Mouse (Mus musculus): ENCODE measurements around the gene Samsn1. TPM values are rescaled to one million over a fixed set of nuclear protein-coding genes. Genes with fewer than 3 reads are reported as not detected.

Samsn1 gene
- total RNA-seq, 2 experiments from 2014 or later, result 1.5 to 1.7 TPM

DNA sequence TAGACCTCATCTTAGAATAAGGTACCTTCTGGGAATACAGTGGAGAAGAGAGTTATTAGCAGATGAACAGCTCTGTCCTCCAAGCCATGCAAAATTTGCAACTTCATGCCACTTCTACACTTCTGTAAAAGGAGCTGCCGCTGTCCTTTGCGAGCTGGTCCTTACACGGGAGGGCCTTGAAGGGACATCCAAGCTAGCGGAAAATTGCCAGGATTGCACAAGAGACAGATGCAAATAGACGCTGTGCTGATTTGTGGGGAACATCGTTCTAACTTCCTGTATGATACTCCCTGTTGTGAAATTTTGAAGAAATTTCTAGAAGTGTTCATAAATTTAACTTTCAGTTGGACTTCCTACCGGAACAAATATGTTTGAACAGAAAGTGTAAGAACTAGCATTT lies 61.0 kb downstream of the Samsn1 start:
- DNase-seq (ENCODE audit: low spot score in 2 of 2), result no peak

DNA sequence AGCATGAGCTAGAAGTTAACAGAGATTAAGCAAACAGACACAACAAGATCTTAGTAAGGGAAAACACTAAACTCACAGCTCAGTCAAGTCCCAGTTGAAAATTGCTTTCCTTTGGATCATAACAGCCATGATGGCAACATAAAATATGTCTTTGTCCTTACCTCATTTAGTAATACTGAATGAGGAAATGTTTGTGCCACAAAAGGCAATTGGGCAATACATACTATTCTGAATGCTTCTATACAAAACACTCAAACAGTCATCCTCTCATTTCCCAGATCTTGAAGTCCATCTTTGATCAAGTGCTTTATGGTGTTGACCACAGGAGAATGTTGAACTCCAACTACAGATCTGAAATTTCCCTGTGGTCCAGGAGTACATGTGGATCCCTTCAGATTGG lies 88.7 kb downstream of the Samsn1 start:
- DNase-seq (ENCODE audit: low spot score in 2 of 2), result no peak

GRCm38 (mm10) chr16:75930222-75930553 lies 91.9 kb downstream of the Samsn1 start:
- no peak for DNase-seq (ENCODE audit: low spot score in 2 of 2)

DNA sequence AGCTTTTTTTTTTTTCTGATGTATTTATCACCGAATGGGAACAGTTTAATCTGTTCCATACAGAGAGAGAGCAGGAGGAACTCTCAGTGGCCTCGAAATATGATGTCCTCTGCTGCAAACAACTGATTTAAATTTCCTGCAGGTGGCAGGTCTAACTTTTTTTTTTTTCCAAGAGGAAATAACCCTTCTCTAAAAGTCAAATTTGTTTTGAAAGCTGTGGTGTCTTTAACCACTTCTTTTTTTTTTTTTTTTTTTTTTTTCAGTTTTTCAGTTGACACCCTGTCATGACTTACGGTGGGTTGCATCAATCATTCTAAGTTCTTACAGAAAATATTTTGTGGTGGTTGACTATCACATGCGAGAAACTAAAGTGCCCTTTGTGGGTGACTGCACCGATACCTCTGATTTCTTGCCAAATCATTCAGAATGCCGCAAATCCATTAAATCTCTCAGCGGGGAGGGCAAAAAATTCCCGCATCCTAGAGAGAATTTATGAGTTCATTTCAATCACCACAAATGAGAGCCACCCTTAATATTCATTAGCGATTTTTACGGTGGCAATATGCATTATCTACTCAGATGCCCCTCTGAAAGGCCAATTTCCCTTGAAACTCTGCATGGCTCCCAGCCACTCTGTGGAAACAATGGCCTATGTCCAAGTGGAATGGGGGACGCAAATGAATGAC lies 92.4 kb downstream of the Samsn1 start:
- DNase-seq (ENCODE audit: low spot score in 2 of 2), result no peak

- no peak for DNase-seq (ENCODE audit: low spot score in 2 of 2)
Observed at GRCm38 (mm10) chr16:75926511-75926910, 95.6 kb downstream of the Samsn1 start.

DNA sequence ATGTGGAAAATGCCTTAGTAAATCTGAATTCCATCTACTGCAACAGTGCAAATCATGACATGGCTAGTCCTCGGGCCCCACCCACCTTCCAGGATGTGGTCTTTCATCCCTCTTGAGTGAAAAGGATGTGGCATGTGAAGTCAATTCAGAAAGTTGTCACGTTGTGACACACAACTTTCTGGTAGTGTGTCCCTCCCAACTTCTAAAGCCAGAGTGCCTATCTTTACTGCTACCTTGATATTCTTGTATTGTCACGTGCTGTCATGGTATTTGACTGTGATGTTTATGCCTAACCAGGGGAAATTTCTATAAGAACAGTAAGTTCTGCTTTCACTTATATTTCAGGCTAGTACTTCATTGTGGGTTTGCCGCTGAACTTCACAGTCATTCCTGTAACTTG lies 101.2 kb downstream of the Samsn1 start:
- no peak for DNase-seq (ENCODE audit: low spot score in 2 of 2)

DNA sequence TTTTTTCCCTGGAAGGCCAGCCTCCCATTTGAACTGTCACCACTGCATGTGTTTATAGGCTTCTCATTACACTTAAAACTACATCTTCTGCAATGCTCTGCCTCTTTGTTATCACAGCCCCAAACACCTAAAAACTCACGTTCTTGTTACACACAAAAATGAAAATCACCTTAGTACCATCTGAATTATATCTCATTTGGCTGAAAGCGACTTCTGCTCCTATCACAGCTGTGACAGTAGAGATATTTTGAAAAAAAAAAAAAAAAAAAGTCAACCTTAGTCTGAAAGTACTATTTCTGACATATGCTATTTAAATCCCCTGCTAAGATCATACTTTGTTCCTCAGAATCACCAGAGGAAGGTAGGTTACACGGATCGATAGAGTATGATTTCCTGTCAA lies 102.8 kb downstream of the Samsn1 start:
- no peak for DNase-seq (ENCODE audit: low spot score in 2 of 2)

DNA sequence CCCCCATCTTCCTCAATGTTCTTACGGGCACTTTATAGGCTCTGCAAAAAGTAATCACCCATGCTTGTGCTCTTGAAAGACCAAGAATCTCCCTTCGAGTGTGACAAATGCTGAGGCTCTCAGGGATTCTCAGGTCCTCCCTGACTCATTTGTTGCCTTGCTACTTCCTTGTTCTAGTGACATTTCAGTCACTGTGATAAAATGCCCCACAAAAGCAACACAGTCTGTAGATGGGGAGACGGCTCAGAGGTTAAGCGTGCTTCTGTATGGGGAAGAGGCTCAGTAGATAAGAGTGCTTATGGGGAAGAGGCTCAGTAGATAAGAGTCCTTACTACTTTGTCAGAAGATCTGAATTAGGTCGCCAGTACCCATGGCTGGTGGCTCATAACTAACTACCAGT lies 104.4 kb downstream of the Samsn1 start:
- no peak for DNase-seq (ENCODE audit: low spot score in 2 of 2)

GRCm38 (mm10) chr16:75912051-75912450 lies 110.0 kb downstream of the Samsn1 start:
- DNase-seq (ENCODE audit: low spot score in 2 of 2), result no peak

- DNase-seq (ENCODE audit: low spot score in 2 of 2), result no peak
Observed at GRCm38 (mm10) chr16:75908635-75909494, 113.2 kb downstream of the Samsn1 start.

DNA sequence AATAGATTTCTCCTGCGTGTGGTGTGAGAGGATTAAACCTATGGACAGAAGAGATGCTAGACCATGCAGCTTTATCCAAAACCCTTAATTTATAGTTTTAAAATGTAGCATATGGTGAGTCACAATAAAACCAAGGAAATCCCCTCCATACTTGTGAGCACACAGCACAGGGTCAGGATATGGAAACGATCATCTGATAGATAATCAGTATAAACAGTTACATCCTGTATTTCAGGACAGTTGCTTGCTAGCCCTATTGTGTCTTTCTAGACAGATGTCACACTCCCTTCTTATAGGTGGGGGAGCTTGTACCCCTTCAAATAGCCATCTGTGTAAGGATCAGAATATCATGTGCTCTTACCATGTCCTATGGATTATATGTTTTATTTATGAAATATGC lies 115.3 kb downstream of the Samsn1 start:
- no peak for DNase-seq (ENCODE audit: low spot score in 2 of 2)

DNA sequence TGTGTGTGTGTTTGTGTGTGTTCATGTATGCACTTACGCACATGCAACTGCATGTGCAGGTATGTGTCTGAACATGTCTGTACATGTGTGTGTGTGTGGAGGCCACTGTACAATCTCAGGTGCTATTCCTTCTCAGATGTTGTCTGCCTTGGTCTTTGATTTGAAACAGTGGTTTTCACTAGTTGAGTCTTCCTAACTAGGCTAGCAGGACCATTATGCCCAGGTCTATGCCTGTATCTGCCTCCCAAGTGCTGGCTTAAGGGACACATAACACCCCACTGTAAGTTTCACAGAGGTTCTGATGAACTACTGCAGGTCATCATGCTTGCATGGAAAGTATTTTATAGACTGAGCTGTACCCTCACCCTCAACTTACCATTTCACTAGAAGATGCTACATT lies 115.8 kb downstream of the Samsn1 start:
- DNase-seq (ENCODE audit: low spot score in 2 of 2), result no peak

DNA sequence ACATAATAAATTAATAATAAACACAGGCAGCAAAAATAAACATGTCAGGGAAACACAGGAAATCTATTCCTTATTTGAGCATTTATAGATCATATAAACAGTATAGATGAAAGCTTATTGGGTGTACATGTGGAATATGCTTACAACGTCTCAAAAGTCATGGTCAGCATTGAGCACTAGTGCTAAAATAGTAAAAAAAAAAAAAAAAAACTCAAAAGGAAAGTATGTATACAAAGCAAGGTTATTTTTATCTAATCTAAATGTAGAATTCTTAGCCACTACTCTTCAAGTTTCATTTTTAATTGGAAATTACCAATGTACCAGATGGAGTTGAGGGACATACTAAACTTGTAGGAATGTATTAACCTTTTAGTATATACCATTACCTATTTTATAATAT lies 116.8 kb downstream of the Samsn1 start:
- DNase-seq (ENCODE audit: low spot score in 2 of 2), result no peak

- no peak for DNase-seq (ENCODE audit: low spot score in 2 of 2)
Observed at GRCm38 (mm10) chr16:75904072-75904471, 118.0 kb downstream of the Samsn1 start.

GRCm38 (mm10) chr16:75903028-75903427 lies 119.1 kb downstream of the Samsn1 start:
- DNase-seq (ENCODE audit: low spot score in 2 of 2), result no peak

- no peak for DNase-seq (ENCODE audit: low spot score in 2 of 2)
Observed at GRCm38 (mm10) chr16:75899885-75900620, 122.0 kb downstream of the Samsn1 start.

DNA sequence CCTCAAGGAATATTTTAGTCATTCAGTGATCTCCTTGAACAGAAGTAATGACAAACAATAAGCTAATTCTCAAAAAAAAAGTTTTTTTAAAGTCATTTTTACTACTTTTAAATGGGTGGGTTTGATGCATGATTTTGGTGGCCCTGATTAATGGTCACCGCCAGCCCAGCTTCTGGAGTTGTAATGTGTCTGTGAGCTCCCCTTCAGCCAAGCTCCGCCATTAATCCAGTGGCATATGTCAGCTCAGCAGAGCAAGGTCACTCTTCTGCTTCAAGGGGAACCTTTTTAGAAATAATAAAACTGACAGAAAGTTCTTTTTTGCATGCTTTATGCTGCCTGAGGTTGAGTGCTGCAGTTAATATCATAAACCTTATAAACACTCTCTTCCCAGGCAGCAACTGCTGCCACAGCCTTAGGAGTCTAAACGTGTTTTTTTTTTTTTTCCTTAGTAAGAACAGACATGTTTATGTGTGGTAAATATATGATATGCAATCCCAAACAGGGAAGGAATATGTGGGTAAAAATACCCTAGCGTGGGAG lies 124.2 kb downstream of the Samsn1 start:
- DNase-seq (ENCODE audit: low spot score in 2 of 2), result no peak

- DNase-seq (ENCODE audit: low spot score in 2 of 2), result no peak
Observed at GRCm38 (mm10) chr16:75894263-75894901, 127.7 kb downstream of the Samsn1 start.

GRCm38 (mm10) chr16:75893470-75893869 lies 128.6 kb downstream of the Samsn1 start:
- DNase-seq (ENCODE audit: low spot score in 2 of 2), result no peak

- DNase-seq (ENCODE audit: low spot score in 2 of 2), result no peak
Observed at GRCm38 (mm10) chr16:75889081-75889646, 132.9 kb downstream of the Samsn1 start.

DNA sequence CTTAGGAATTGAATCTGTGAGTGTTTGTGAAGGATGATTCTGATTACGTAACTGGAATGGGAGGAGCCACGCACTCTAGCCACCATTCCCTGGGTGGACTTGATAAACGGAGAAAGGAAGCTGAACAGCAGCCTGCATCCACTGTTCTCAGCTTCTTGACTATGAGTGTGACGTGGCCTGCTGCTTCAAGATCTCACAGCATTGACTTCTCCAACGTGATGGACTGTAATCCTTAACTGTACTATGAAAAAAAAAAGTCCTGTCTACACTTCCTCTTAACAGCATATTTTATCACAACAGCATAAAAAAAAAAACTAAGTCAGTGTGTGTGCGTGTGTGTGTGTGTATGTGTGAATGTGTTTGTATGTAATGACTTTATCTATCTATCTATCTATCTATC lies 134.9 kb downstream of the Samsn1 start:
- DNase-seq (ENCODE audit: low spot score in 2 of 2), result no peak
